Mouse (Mus musculus) G1E (cell line): ENCODE measurements around the gene Jade3.

Source experiments
- CTCF ChIP-seq: IDR thresholded peaks from 2 replicates; pipeline ENCODE4 v1.5.1; 2012; ENCODE audit warnings: low read depth, low read length, inconsistent platforms, mixed read lengths
- GATA1 ChIP-seq: IDR thresholded peaks from 2 replicates; pipeline ENCODE4 v1.6.1; 2012; ENCODE audit warnings: borderline replicate concordance, low read length, inconsistent platforms, mixed read lengths
- POLR2AphosphoS5 ChIP-seq: IDR thresholded peaks from 2 replicates; pipeline ENCODE4 v1.6.1; 2012; ENCODE audit warnings: low read depth, low read length, inconsistent platforms; ENCODE audit not compliant: insufficient replicate concordance
- TAL1 ChIP-seq: conservative IDR thresholded peaks from 2 replicates; pipeline ENCODE4 v1.6.1; 2012; ENCODE audit warnings: low read depth, low read length, inconsistent platforms, mixed read lengths

GRCm38 (mm10) chrX:20521578-20521977 is 96.1 kb downstream of the Jade3 start:
- TF ChIP-seq CTCF (no peak), GATA1 (no peak), TAL1 (no peak), POLR2AphosphoS5 (no peak)
